Mouse (Mus musculus) megakaryocyte, embryonic 14.5 days (primary cell): Measurements from ENCODE around the gene Wnk2. TPM values are rescaled to one million over a fixed set of nuclear protein-coding genes. Genes with fewer than 3 reads are reported as not detected.

Experiments used
- H3K27me3 ChIP-seq: replicated peaks from 2 replicates; pipeline ENCODE3; 2012; ENCODE audit warnings: inconsistent platforms
- H3K36me3 ChIP-seq: replicated peaks from 2 replicates; pipeline ENCODE3; 2012; ENCODE audit warnings: low read length, inconsistent platforms, mixed read lengths
- H3K4me1 ChIP-seq: 2 replicates; pipeline ENCODE4 v1.6.1; 2012; ENCODE audit warnings: inconsistent platforms
- H3K4me3 ChIP-seq: replicated peaks from 2 replicates; pipeline ENCODE3; 2012; ENCODE audit warnings: moderate library complexity, mild to moderate bottlenecking, inconsistent platforms
- H3K9me3 ChIP-seq: 2 replicates; pipeline ENCODE4 v1.6.1; 2012; ENCODE audit warnings: inconsistent platforms
- FLI1 ChIP-seq: IDR thresholded peaks from 2 replicates; pipeline ENCODE4 v1.6.1; 2012; ENCODE audit warnings: low read length, inconsistent platforms, mixed read lengths
- GATA1 ChIP-seq: IDR thresholded peaks from 3 replicates; pipeline ENCODE4 v1.6.1; 2012; ENCODE audit warnings: mixed read lengths, low read length, inconsistent platforms, borderline replicate concordance
- polyA plus RNA-seq: library from polyadenylated mRNA; stranded (reverse); fragments of >175 nt; gene quantifications from 2 replicates; pipeline ENCODE4 v1.2.3, GENCODE M21; 2012; ENCODE audit warnings: low replicate concordance; ENCODE audit not compliant: insufficient read depth

The Wnk2 gene
- polyA plus RNA-seq, result 0.02 and 0.35 TPM in 2 replicates

- Histone ChIP-seq H3K36me3 (no peaks in the 10 kb centered on the region), H3K27me3 (peaks cover 96% of the 10 kb centered on the region), H3K4me1 (peaks cover 22% of the 10 kb centered on the region), H3K4me3 (peak within 1 kb of the TSS; percentile 88), H3K9me3 (no peaks in the 10 kb centered on the region)
- TF ChIP-seq FLI1, result no peak
- TF ChIP-seq GATA1, result no peak
Measured at GRCm38 (mm10) chr13:49147858-49148226, at the start of gene Wnk2. Gene Wnk2, minus strand, starts transcription at chr13:49148014.

- Histone ChIP-seq H3K9me3 (no peaks in the 10 kb centered on the region), H3K4me1 (peaks cover 100% of the 10 kb centered on the region), H3K36me3 (peaks cover 98% of the 10 kb centered on the region), H3K4me3 (peak overlapping the region; percentile 67), H3K27me3 (peaks cover 5% of the 10 kb centered on the region)
- TF ChIP-seq GATA1 (no peak), FLI1 (no peak)
Measured at GRCm38 (mm10) chr13:49196766-49197165, 49.0 kb upstream of the Wnk2 start.

GRCm38 (mm10) chr13:49196211-49196610 is 48.4 kb upstream of the Wnk2 start:
- H3K36me3 ChIP-seq, result peaks cover 100% of the 10 kb centered on the region
- H3K4me3 ChIP-seq, result no peak overlapping the region
- H3K9me3 ChIP-seq, result no peaks in the 10 kb centered on the region
- peaks cover 5% of the 10 kb centered on the region for H3K27me3 ChIP-seq
- TF ChIP-seq GATA1, result no peak
- peaks cover 100% of the 10 kb centered on the region for H3K4me1 ChIP-seq

GRCm38 (mm10) chr13:49195651-49196050 is 47.8 kb upstream of the Wnk2 start:
- H3K4me1 ChIP-seq, result peaks cover 100% of the 10 kb centered on the region
- TF ChIP-seq FLI1, result no peak
- no peak for TF ChIP-seq GATA1
- H3K4me3 ChIP-seq, result peak overlapping the region; percentile 14
- peaks cover 5% of the 10 kb centered on the region for H3K27me3 ChIP-seq
- peaks cover 100% of the 10 kb centered on the region for H3K36me3 ChIP-seq
- no peaks in the 10 kb centered on the region for H3K9me3 ChIP-seq

- no peak for TF ChIP-seq GATA1
- no peak for TF ChIP-seq FLI1
- Histone ChIP-seq H3K4me3 (peak overlapping the region; percentile 15), H3K36me3 (peaks cover 98% of the 10 kb centered on the region), H3K4me1 (peaks cover 100% of the 10 kb centered on the region), H3K27me3 (peaks cover 5% of the 10 kb centered on the region), H3K9me3 (no peaks in the 10 kb centered on the region)
Measured at GRCm38 (mm10) chr13:49194811-49195210, 47.0 kb upstream of the Wnk2 start.

- Histone ChIP-seq H3K36me3 (peaks cover 97% of the 10 kb centered on the region), H3K27me3 (peaks cover 3% of the 10 kb centered on the region), H3K4me3 (peak overlapping the region; percentile 85), H3K9me3 (no peaks in the 10 kb centered on the region), H3K4me1 (peaks cover 100% of the 10 kb centered on the region)
- no peak for TF ChIP-seq FLI1
- TF ChIP-seq GATA1, result no peak
Measured at GRCm38 (mm10) chr13:49193650-49194049, 45.8 kb upstream of the Wnk2 start.

- peaks cover 98% of the 10 kb centered on the region for H3K4me1 ChIP-seq
- peaks cover 2% of the 10 kb centered on the region for H3K27me3 ChIP-seq
- H3K4me3 ChIP-seq, result peak overlapping the region; percentile 98
- TF ChIP-seq FLI1 (no peak), GATA1 (no peak)
- peaks cover 87% of the 10 kb centered on the region for H3K36me3 ChIP-seq
- H3K9me3 ChIP-seq, result no peaks in the 10 kb centered on the region
Measured at GRCm38 (mm10) chr13:49192156-49192855, 44.5 kb upstream of the Wnk2 start.

GRCm38 (mm10) chr13:49191673-49192035 is 43.8 kb upstream of the Wnk2 start:
- TF ChIP-seq GATA1 (no peak), FLI1 (no peak)
- Histone ChIP-seq H3K4me3 (peak overlapping the region; percentile 98), H3K36me3 (peaks cover 80% of the 10 kb centered on the region), H3K27me3 (peaks cover 2% of the 10 kb centered on the region), H3K4me1 (peaks cover 97% of the 10 kb centered on the region), H3K9me3 (no peaks in the 10 kb centered on the region)

GRCm38 (mm10) chr13:49190876-49191672 is 43.3 kb upstream of the Wnk2 start:
- Histone ChIP-seq H3K36me3 (peaks cover 74% of the 10 kb centered on the region), H3K9me3 (no peaks in the 10 kb centered on the region), H3K4me1 (peaks cover 97% of the 10 kb centered on the region), H3K27me3 (peaks cover 2% of the 10 kb centered on the region), H3K4me3 (peak overlapping the region; percentile 98)
- TF ChIP-seq FLI1 (no peak), GATA1 (no peak)
